Mouse (Mus musculus): Measurements from ENCODE around the gene Gpt2. TPM values are rescaled to one million over a fixed set of nuclear protein-coding genes. Genes with fewer than 3 reads are reported as not detected.

Gene Gpt2
- total and polyA plus RNA-seq, 3 experiments, result 29.7 to 50.0 (median 37.8) TPM

- in situ Hi-C loops (cut with MboI; ENCODE audit: low pct_ligation_motif_present, low pct_unique_long_range_greater_than_20kb, low sequenced_read_pairs), result loop anchor here (25.0 kb wide), 1 partner anchor 221 kb away; no protein-coding TSS in a partner anchor
- DNase-seq (ENCODE audit: extremely low read depth), result no peak
- peak overlapping the region; percentile 85 for H3K27ac ChIP-seq (ENCODE audit: insufficient read depth, low read depth)
- peak overlapping the region; percentile 78 for H3K9ac ChIP-seq (ENCODE audit: insufficient read depth, low read depth)
- H3K79me2 ChIP-seq (replicated peaks; ENCODE audit: control insufficient read depth, extremely low read depth, insufficient read depth, poor library complexity, severe bottlenecking), result no peaks in the 10 kb centered on the region
- TF ChIP-seq ZKSCAN1 (IDR thresholded peaks at IDR 0.05; ENCODE audit: borderline replicate concordance, low read depth, low read length) (no peak), NRF1 (IDR thresholded peaks at IDR 0.05; ENCODE audit: low read depth, low read length) (no peak), MYC (IDR thresholded peaks at IDR 0.05; ENCODE audit: low read depth, low read length) (no peak), MAZ (IDR thresholded peaks at IDR 0.05; ENCODE audit: low read depth, low read length) (no peak), RCOR1 (conservative IDR thresholded peaks at IDR 0.05; ENCODE audit: low read depth, low read length) (no peak), ZNF384 (IDR thresholded peaks at IDR 0.05; ENCODE audit: low read depth, low read length) (no peak), SIN3A (IDR thresholded peaks at IDR 0.05; ENCODE audit: low read length) (no peak), SMC3 (IDR thresholded peaks at IDR 0.05; ENCODE audit: low read depth, low read length) (no peak), PAX5 (IDR thresholded peaks at IDR 0.05; ENCODE audit: low read length) (no peak), CTCF (conservative IDR thresholded peaks at IDR 0.05 in 1 of 2, IDR thresholded peaks at IDR 0.05 in 1 of 2; ENCODE audit: low read depth in 2 of 2, low read length in 2 of 2) (no peak), TCF12 (IDR thresholded peaks at IDR 0.05; ENCODE audit: low read depth, low read length) (no peak), BHLHE40 (IDR thresholded peaks at IDR 0.05; ENCODE audit: low read depth, low read length) (no peak), ETS1 (conservative IDR thresholded peaks at IDR 0.05; ENCODE audit: low read depth, low read length) (no peak), CHD2 (IDR thresholded peaks at IDR 0.05; ENCODE audit: low read length) (no peak)
- H3K4me3 ChIP-seq (replicated peaks in 1 of 3; ENCODE audit: low read depth in 2 of 3, low read length in 2 of 3, poor library complexity in 1 of 3), result no peak overlapping the region
- H3K4me2 ChIP-seq (ENCODE audit: insufficient read depth, low read depth, poor library complexity, severe bottlenecking), result no peak overlapping the region
- H3K27me3 ChIP-seq (replicated peaks), result no peaks in the 10 kb centered on the region
- peaks cover 5% of the 10 kb centered on the region for H3K9me3 ChIP-seq (replicated peaks; ENCODE audit: low read length)
- dilution Hi-C loops (cut with MboI; ENCODE audit: extremely low pct_ligation_motif_present, extremely low pct_unique_long_range_greater_than_20kb, low sequenced_read_pairs), result no loop called here
- H3K4me1 ChIP-seq (ENCODE audit: control insufficient read depth in 1 of 2, insufficient read depth in 2 of 2), result peaks cover 23 to 32% of the 10 kb centered on the region in 2 experiments; a peak in 3 of 4 replicates
- peaks cover 27 to 70% of the 10 kb centered on the region in 2 experiments for H3K36me3 ChIP-seq (replicated peaks in 1 of 2; ENCODE audit: control insufficient read depth in 1 of 2, insufficient read depth in 1 of 2, low read length in 1 of 2)
Observed at GRCm38 (mm10) chr8:85533434-85533833, 41.1 kb downstream of the Gpt2 start.

- Histone ChIP-seq H3K36me3 (replicated peaks in 1 of 2; ENCODE audit: control insufficient read depth in 1 of 2, insufficient read depth in 1 of 2, low read length in 1 of 2) (peaks cover 31 to 75% of the 10 kb centered on the region in 2 experiments), H3K4me1 (ENCODE audit: control insufficient read depth in 1 of 2, insufficient read depth in 2 of 2) (peaks cover 23 to 32% of the 10 kb centered on the region in 2 experiments; a peak in 3 of 4 replicates), H3K4me3 (replicated peaks in 1 of 3; ENCODE audit: low read depth in 2 of 3, low read length in 2 of 3, poor library complexity in 1 of 3) (no peak overlapping the region), H3K4me2 (ENCODE audit: insufficient read depth, low read depth, poor library complexity, severe bottlenecking) (no peak overlapping the region), H3K79me2 (replicated peaks; ENCODE audit: control insufficient read depth, extremely low read depth, insufficient read depth, poor library complexity, severe bottlenecking) (no peaks in the 10 kb centered on the region), H3K9ac (ENCODE audit: insufficient read depth, low read depth) (no peak overlapping the region), H3K27ac (ENCODE audit: insufficient read depth, low read depth) (peak overlapping the region; percentile 85), H3K27me3 (replicated peaks) (no peaks in the 10 kb centered on the region), H3K9me3 (replicated peaks; ENCODE audit: low read length) (peaks cover 5% of the 10 kb centered on the region)
- DNase-seq (ENCODE audit: extremely low read depth), result no peak
- TF ChIP-seq SIN3A (IDR thresholded peaks at IDR 0.05; ENCODE audit: low read length) (no peak), ZMIZ1 (IDR thresholded peaks at IDR 0.05; ENCODE audit: low read depth, low read length) (0 out of 2 replicates have a peak, but pooled peaks have one; percentile 34)
- dilution Hi-C loops (cut with MboI; ENCODE audit: extremely low pct_ligation_motif_present, extremely low pct_unique_long_range_greater_than_20kb, low sequenced_read_pairs) (no loop called here), in situ Hi-C loops (cut with MboI; ENCODE audit: low pct_ligation_motif_present, low pct_unique_long_range_greater_than_20kb, low sequenced_read_pairs) (loop anchor here (25.0 kb wide), 1 partner anchor 222 kb away; no protein-coding TSS in a partner anchor)
Observed at GRCm38 (mm10) chr8:85534163-85534562, 41.8 kb downstream of the Gpt2 start.

Measured in CH12.LX (cell line).